In the genomic region with DNA sequence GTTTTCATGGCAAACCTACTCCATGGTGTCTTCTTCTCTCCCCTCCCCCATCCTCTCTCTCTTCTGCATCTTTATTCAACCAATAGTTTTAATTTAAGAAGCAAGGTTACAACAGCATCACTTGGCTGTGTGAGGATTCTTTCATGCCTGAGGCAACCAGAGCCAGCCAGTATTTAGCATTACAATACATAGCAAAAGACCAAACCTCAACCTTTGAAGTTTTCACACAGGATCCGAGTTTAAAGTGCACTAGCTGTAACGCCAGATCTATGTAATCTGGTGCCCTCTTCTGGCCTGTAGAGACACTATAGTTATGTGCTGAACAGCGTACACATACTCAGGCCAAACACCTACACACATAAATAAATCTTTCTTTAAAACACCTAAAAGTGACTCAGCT, we compare ENCODE assay signal across 9 mouse cellular contexts. TPM values are rescaled to one million over a fixed set of nuclear protein-coding genes. Genes with fewer than 3 reads are reported as not detected.
DNase-seq lines count a peak whose midpoint lies in the region; ATAC-seq lines count a peak whose summit lies in the region.
"Had no signal": no experiment of that assay in that cellular context is flagged by ENCODE, and none has a peak within 500 bp of the region (broad histone marks: within the 10 kb centered on the region; RNA-seq: fewer than 3 reads in every experiment).

No protein-coding gene starts in this region.

- H3K4me1 ChIP-seq in midbrain, embryonic 11.5 days (ENCODE audit: control insufficient read depth, insufficient read depth, low read length): no peaks in the 10 kb centered on the region
- H3K4me1 ChIP-seq in midbrain, embryonic 10.5 days: no peaks in the 10 kb centered on the region

- H3K27ac ChIP-seq in midbrain, embryonic 11.5 days (ENCODE audit: low read depth, low read length): no peak overlapping the region
- H3K27ac ChIP-seq in midbrain, embryonic 10.5 days (replicated peaks): no peak overlapping the region
- H3K27ac ChIP-seq: macrophage had no signal

- H3K27me3 ChIP-seq in midbrain, embryonic 11.5 days (ENCODE audit: control insufficient read depth, insufficient read depth, low read length): no peaks in the 10 kb centered on the region
- H3K27me3 ChIP-seq in midbrain, embryonic 10.5 days (ENCODE audit: low read depth, poor library complexity, severe bottlenecking): no peaks in the 10 kb centered on the region

- H3K9me3 ChIP-seq in midbrain, embryonic 11.5 days (ENCODE audit: control insufficient read depth, low read length): no peaks in the 10 kb centered on the region
- H3K9me3 ChIP-seq in midbrain, embryonic 10.5 days (replicated peaks): no peaks in the 10 kb centered on the region

- H3K4me3 ChIP-seq in midbrain, embryonic 11.5 days (ENCODE audit: low read depth, low read length): no peak overlapping the region
- H3K4me3 ChIP-seq in midbrain, embryonic 10.5 days: no peak overlapping the region

- DNase-seq in cerebellum, postnatal 10 days: peak; percentile 44 to 48
- DNase-seq in cerebellum, adult 9-11 months: no peak
- no peak for DNase-seq in midbrain, embryonic 11.5 days (ENCODE audit: low spot score, missing footprints)
- no peak for DNase-seq in midbrain, embryonic 10.5 days (ENCODE audit: low spot score)
- peak; percentile 39 for DNase-seq in kidney, postnatal 10 days
- DNase-seq in thymus, postnatal 4 days: peak; percentile 45
- DNase-seq in layer of hippocampus, adult 9-11 months: no peak
- no peak for DNase-seq in gastrocnemius, postnatal 10 days

- WGBS in midbrain, embryonic 11.5 days: 34% methylated on average over 3 of the region's 3 CpGs
- WGBS in midbrain, embryonic 10.5 days: 35% methylated on average over 3 of the region's 3 CpGs

- no peak overlapping the region for H3K4me2 ChIP-seq in midbrain, embryonic 11.5 days

- 0 out of 2 replicates have a peak, but pooled peaks have one; percentile 61 for ATAC-seq in midbrain, embryonic 11.5 days (ENCODE audit: low FRiP score)

- H3K36me3 ChIP-seq in midbrain, embryonic 11.5 days (ENCODE audit: control insufficient read depth, insufficient read depth, low read length): no peaks in the 10 kb centered on the region
- no peaks in the 10 kb centered on the region for H3K36me3 ChIP-seq in midbrain, embryonic 10.5 days

- no peak overlapping the region for H3K9ac ChIP-seq in midbrain, embryonic 11.5 days (ENCODE audit: low read length)

RNA-seq across cellular contexts. Expression of a gene that starts 18.5 kb away (rescaled TPM):
- 141 and 148 TPM in 2 replicates for polyA plus RNA-seq in midbrain, embryonic 11.5 days (2014; fragmentation: Nextera tagmentation; extraction: Ambion mirVana)
- 151 TPM in 2 replicates for polyA plus RNA-seq in midbrain, embryonic 10.5 days (2016; fragmentation: Nextera tagmentation; extraction: Ambion mirVana)
- total RNA-seq in gastrocnemius, postnatal 10 days (2021): 10 to 100 TPM; 45.1 to 46.1 TPM

RNA-seq across cellular contexts. Expression of a gene that starts 36.7 kb away (rescaled TPM):
- 47.7 and 49.6 TPM in 2 replicates for polyA plus RNA-seq in midbrain, embryonic 11.5 days (2014; fragmentation: Nextera tagmentation; extraction: Ambion mirVana)
- 28.5 and 37.5 TPM in 2 replicates for polyA plus RNA-seq in midbrain, embryonic 10.5 days (2016; fragmentation: Nextera tagmentation; extraction: Ambion mirVana)
- total RNA-seq in gastrocnemius, postnatal 10 days (2021): 10 to 100 TPM; 36.3 to 44.4 TPM

RNA-seq across cellular contexts. Expression of a gene that starts 53.9 kb away (rescaled TPM):
- polyA plus RNA-seq in midbrain, embryonic 11.5 days (2014; fragmentation: Nextera tagmentation; extraction: Ambion mirVana): 58.3 and 61.7 TPM in 2 replicates
- polyA plus RNA-seq in midbrain, embryonic 10.5 days (2016; fragmentation: Nextera tagmentation; extraction: Ambion mirVana): 56.1 and 72.8 TPM in 2 replicates
- 10 to 100 TPM; 46.2 to 60.9 TPM for total RNA-seq in gastrocnemius, postnatal 10 days (2021)

RNA-seq across cellular contexts. Expression of a gene that starts 55.2 kb away (rescaled TPM):
- 867 and 919 TPM in 2 replicates for polyA plus RNA-seq in midbrain, embryonic 11.5 days (2014; fragmentation: Nextera tagmentation; extraction: Ambion mirVana)
- 711 and 831 TPM in 2 replicates for polyA plus RNA-seq in midbrain, embryonic 10.5 days (2016; fragmentation: Nextera tagmentation; extraction: Ambion mirVana)
- 100 to 1,000 TPM; 170 to 199 TPM for total RNA-seq in gastrocnemius, postnatal 10 days (2021)

Comparison
In these comparisons a context has a peak if more than half of its experiments do, and no peak if none do; other contexts are left out.
1. DNase-seq: peak in cerebellum, postnatal 10 days (2 of 2), kidney, postnatal 10 days (single experiment) and thymus, postnatal 4 days (single experiment); none in cerebellum, adult 9-11 months (single experiment), midbrain, embryonic 11.5 days (single experiment), midbrain, embryonic 10.5 days (single experiment), layer of hippocampus, adult 9-11 months (single experiment) and gastrocnemius, postnatal 10 days (single experiment).